Mouse (Mus musculus) limb, embryonic 13.5 days (tissue): ENCODE data around the gene Filip1l. TPM values are rescaled to one million over a fixed set of nuclear protein-coding genes. Genes with fewer than 3 reads are reported as not detected.

Experiments used
- ATAC-seq: fragments of 200-750 bp; cut with Nextera tagmentation; 2 replicates; pipeline ENCODE4 v1.8.0; 2017; ENCODE audit warnings: low read depth, moderate number of reproducible peaks, moderate TSS enrichment; ENCODE audit not compliant: low FRiP score
- H3K27ac ChIP-seq: fragments of 300-500 bp; sonication (generic); 2 replicates; pipeline ENCODE4 v1.5.1; 2015; ENCODE audit warnings: inconsistent platforms, mild to moderate bottlenecking, moderate library complexity
- H3K27me3 ChIP-seq: fragments of 300-500 bp; sonication (generic); 2 replicates; pipeline ENCODE4 v1.6.1; 2015; ENCODE audit warnings: mild to moderate bottlenecking, inconsistent platforms
- H3K36me3 ChIP-seq: fragments of 300-500 bp; sonication (generic); 2 replicates; pipeline ENCODE4 v1.6.1; 2015; ENCODE audit warnings: inconsistent platforms, mild to moderate bottlenecking, moderate library complexity
- H3K4me1 ChIP-seq: fragments of 300-500 bp; sonication (generic); 2 replicates; pipeline ENCODE4 v1.6.1; 2015; ENCODE audit warnings: inconsistent platforms
- H3K4me2 ChIP-seq: fragments of 300-500 bp; sonication (generic); replicated peaks from 2 replicates; pipeline ENCODE4 v1.6.1; 2015; ENCODE audit warnings: inconsistent platforms, mild to moderate bottlenecking, moderate library complexity
- H3K4me3 ChIP-seq: fragments of 300-500 bp; sonication (generic); 2 replicates; pipeline ENCODE4 v1.5.1; 2015; ENCODE audit warnings: moderate library complexity, mild to moderate bottlenecking, inconsistent platforms
- H3K9ac ChIP-seq: fragments of 300-500 bp; sonication (generic); 2 replicates; pipeline ENCODE4 v1.6.1; 2015; ENCODE audit warnings: mild to moderate bottlenecking, inconsistent platforms
- H3K9me3 ChIP-seq: fragments of 300-500 bp; sonication (generic); 2 replicates; pipeline ENCODE4 v1.6.1; 2016; ENCODE audit warnings: inconsistent platforms
- WGBS: fragments of 180-500 bp; shearing (Covaris S2); methylation state at CpG from one replicate; pipeline ENCODE4 v1.1.7; 2015; 5-methylcytosine and 5-hydroxymethylcytosine counted together
- polyA plus RNA-seq: library from polyadenylated mRNA; unstranded; fragments of >200 nt; fragmentation: Nextera tagmentation; extraction: Ambion mirVana; gene quantifications from 2 replicates; pipeline ENCODE4 v1.2.1, GENCODE M21; 2015

Filip1l gene
- polyA plus RNA-seq, 1 experiment from 2014 or later = 37.3 TPM

DNA sequence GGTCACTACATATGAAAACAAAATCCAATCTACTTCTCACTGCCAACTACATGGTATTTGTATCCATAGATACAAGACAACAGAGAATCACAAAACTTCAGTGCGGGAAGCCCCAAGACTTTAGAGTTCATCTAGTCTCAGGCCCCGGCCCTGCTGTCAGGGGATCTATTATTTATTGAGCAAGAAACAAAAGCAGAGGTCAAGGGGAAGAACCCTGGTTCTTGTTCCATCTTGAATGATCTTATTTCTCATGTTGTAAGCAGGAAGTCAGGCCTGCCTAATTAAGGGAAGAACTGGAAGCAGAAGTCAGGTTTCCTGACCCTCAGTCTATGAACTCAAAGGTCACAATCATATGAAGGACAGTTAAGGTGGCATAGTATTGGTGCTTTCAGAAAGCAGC is 149.3 kb downstream of the Filip1l start:
- ATAC-seq = no peak
- no peak overlapping the region for H3K27ac ChIP-seq
- 50% methylated on average over 2 of the region's 2 CpGs for WGBS
- H3K4me1 ChIP-seq = peaks cover 5% of the 10 kb centered on the region; the same call in 1 of the 2 replicates
- H3K9me3 ChIP-seq = no peaks in the 10 kb centered on the region
- H3K4me2 ChIP-seq = no peak overlapping the region
- no peak overlapping the region for H3K4me3 ChIP-seq
- no peaks in the 10 kb centered on the region for H3K36me3 ChIP-seq
- H3K27me3 ChIP-seq = no peaks in the 10 kb centered on the region
- no peak overlapping the region for H3K9ac ChIP-seq

DNA sequence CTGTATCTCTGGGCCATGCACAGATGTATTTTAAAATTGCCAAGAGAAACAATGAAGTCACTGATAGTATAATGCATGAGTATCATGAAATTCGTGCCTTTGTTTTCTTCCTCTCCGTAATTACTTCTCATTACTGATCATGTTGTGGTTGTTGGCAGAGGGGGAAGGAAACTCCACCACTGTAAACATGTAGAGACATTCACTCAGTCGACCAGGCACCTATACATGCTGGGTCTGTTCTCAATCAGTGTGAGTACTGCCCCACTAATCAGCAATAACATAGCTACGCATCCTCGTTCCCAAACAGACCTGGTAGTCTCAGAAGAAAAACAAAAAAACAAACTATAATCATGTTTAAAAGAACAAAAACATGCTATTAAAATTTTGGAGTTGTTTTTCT is 149.9 kb downstream of the Filip1l start:
- Histone ChIP-seq H3K9ac (no peak overlapping the region), H3K4me1 (peaks cover 5% of the 10 kb centered on the region; the same call in 1 of the 2 replicates), H3K36me3 (no peaks in the 10 kb centered on the region), H3K9me3 (no peaks in the 10 kb centered on the region), H3K4me3 (no peak overlapping the region), H3K27me3 (no peaks in the 10 kb centered on the region), H3K4me2 (no peak overlapping the region), H3K27ac (no peak overlapping the region)
- WGBS = 47% methylated on average over 5 of the region's 5 CpGs
- ATAC-seq = no peak

DNA sequence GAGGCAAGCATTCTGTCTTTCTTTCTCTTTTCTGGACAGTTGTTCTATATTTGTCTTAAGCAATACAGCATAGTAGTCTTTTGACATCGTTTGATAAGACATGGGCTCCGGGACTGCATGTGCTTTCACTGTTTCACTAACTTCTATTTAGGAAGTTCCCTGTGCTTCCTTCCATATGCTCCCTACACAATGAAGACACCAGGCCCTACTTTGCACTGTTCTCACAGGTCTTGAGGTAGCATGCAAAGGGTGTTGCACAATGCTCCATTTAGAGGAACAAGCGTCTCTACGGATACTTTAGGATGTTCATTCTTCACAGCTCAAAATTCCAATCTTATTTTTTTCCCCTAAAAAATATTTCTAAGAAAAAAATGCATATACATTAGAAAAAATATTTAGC is 151.8 kb downstream of the Filip1l start:
- no peaks in the 10 kb centered on the region for H3K27me3 ChIP-seq
- no peak overlapping the region for H3K9ac ChIP-seq
- WGBS = 86% methylated on average over 4 of the region's 4 CpGs
- H3K9me3 ChIP-seq = no peaks in the 10 kb centered on the region
- H3K27ac ChIP-seq = no peak overlapping the region
- no peaks in the 10 kb centered on the region for H3K36me3 ChIP-seq
- H3K4me2 ChIP-seq = no peak overlapping the region
- H3K4me3 ChIP-seq = no peak overlapping the region
- ATAC-seq = no peak
- peaks cover 5% of the 10 kb centered on the region; the same call in 1 of the 2 replicates for H3K4me1 ChIP-seq

DNA sequence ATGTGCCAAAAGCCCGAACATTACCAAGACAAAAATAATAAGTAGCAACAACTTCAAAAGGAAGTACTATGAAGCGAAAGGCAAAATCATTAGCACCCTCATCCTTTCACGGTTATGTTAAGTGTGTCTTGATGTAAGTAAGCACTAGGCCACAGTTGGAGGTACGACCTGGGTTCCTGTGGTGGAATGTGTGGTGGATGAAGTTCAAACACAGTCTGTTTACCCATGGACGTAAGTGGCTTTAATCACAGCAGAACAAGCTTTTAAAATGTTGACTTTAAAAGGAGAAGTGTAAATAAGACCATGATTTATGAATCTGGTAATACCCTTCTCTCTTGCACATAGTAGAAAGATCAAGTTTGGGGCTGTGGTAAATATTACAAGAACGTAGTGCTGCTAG is 153.2 kb downstream of the Filip1l start:
- Histone ChIP-seq H3K27ac (no peak overlapping the region), H3K9me3 (no peaks in the 10 kb centered on the region), H3K36me3 (no peaks in the 10 kb centered on the region), H3K4me1 (peaks cover 2% of the 10 kb centered on the region; the same call in 1 of the 2 replicates), H3K4me3 (no peak overlapping the region), H3K9ac (no peak overlapping the region), H3K27me3 (no peaks in the 10 kb centered on the region), H3K4me2 (no peak overlapping the region)
- ATAC-seq = no peak
- WGBS = 57% methylated on average over 6 of the region's 6 CpGs

DNA sequence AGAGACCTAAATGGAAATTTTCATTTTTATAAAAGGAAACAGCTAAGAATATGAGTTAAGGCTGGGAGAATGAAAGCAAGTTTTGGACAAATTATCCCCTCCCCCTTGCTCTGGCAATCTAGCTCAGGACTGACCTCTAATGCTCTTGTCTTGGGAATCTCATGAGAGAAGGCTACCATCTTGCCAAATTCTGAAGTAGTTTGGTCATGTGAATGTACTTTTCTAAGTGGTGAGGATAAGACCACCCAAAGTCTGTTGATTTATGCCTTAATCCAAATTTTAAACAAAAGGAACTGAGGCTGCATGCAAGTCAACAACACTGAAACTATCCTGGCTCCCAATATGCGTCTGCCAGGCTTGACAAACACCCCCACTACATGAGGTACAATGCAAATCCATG is 155.5 kb downstream of the Filip1l start:
- 97% methylated on average over 1 of the region's 1 CpGs for WGBS
- Histone ChIP-seq H3K4me3 (no peak overlapping the region), H3K4me1 (no peaks in the 10 kb centered on the region), H3K9me3 (no peaks in the 10 kb centered on the region), H3K36me3 (no peaks in the 10 kb centered on the region), H3K27ac (no peak overlapping the region), H3K4me2 (no peak overlapping the region), H3K9ac (no peak overlapping the region), H3K27me3 (no peaks in the 10 kb centered on the region)
- ATAC-seq = no peak

DNA sequence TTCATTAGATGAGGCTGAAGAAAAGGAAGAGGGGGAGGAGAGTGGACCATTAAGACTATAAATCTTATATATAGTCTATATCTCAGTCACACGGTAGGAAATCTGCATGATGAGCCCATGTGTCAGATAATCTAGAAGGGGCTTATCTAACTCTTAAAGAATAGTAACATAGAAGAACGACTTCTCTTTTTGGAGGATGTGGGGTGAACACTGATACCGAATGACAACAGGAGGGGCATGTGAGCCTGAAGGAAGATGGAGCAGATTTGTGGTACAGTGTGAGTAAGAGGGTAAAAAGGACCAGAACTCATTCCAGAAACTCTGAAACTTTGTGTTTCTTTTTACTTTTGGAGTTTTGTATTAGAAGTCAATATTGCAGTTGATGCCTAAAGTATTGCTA is 156.2 kb downstream of the Filip1l start:
- Histone ChIP-seq H3K36me3 (no peaks in the 10 kb centered on the region), H3K27ac (no peak overlapping the region), H3K9me3 (no peaks in the 10 kb centered on the region), H3K4me1 (no peaks in the 10 kb centered on the region), H3K27me3 (no peaks in the 10 kb centered on the region), H3K9ac (no peak overlapping the region), H3K4me2 (no peak overlapping the region), H3K4me3 (no peak overlapping the region)
- ATAC-seq = no peak
- 89% methylated on average over 3 of the region's 3 CpGs for WGBS

DNA sequence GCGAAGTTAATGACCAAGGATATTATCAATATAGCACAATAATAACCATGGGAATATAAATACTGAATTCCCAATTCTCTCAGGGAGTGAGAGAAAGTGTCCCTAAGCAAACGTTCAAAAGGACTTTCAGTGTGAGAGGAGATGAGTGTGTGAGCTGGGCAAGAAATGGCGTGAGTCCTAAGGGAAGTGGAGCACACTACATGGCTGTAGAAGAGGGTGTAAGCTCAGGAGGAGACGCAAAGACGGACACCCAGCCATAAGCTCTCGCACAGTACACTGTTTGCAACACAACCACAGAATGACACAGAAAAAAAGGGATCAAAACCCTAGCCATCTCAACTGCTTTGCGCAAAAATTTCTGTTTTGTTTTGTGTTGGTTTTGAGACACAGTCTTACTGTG is 160.7 kb downstream of the Filip1l start:
- Histone ChIP-seq H3K36me3 (no peaks in the 10 kb centered on the region), H3K27me3 (no peaks in the 10 kb centered on the region), H3K4me2 (no peak overlapping the region), H3K9ac (no peak overlapping the region), H3K4me3 (no peak overlapping the region), H3K27ac (no peak overlapping the region), H3K9me3 (no peaks in the 10 kb centered on the region), H3K4me1 (no peaks in the 10 kb centered on the region)
- 81% methylated on average over 7 of the region's 7 CpGs for WGBS
- ATAC-seq = no peak

DNA sequence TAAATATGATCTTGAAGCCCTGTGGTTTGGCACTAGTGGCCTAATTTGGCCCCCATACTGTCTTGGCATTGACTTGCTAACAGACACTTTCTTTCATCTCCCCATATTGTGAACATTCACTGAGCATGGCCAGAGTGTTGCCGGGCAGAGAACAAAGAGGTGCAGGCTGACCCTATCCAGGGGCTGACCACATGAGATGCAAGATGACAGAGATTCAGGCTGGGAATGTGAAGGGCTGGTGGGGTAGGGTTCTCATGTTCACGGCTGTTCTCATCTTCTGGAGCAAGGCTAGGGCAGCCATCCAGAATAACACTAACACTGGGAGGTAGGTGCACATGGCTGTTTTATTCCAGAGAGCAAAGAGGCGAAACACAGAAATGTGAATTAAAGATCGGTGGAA is 161.5 kb downstream of the Filip1l start:
- no peak for ATAC-seq
- H3K4me1 ChIP-seq = no peaks in the 10 kb centered on the region

DNA sequence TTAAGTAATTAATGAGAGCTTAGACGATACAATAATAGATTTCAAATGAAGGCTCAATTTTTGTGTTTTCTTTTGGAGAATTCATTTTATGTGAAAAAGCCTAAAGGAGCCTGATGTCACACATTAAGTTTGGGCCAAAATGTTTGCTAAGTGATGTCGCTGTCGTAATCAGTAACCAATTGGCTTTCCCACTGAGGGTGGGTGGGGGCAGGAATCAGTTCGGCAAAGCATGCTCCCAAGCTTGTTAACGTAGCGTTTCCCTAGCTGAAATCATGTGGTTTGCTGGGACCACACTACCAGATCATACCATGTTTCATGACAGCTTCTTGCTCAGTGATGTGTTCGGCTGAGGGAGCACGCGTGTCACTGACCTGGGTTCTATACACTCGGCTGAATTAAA is 162.7 kb downstream of the Filip1l start:
- WGBS = 69% methylated on average over 10 of the region's 10 CpGs
- no peaks in the 10 kb centered on the region for H3K36me3 ChIP-seq
- no peak overlapping the region for H3K9ac ChIP-seq
- no peak overlapping the region for H3K4me3 ChIP-seq
- H3K4me1 ChIP-seq = no peaks in the 10 kb centered on the region
- no peak for ATAC-seq
- H3K27me3 ChIP-seq = no peaks in the 10 kb centered on the region
- H3K4me2 ChIP-seq = no peak overlapping the region
- no peak overlapping the region for H3K27ac ChIP-seq
- H3K9me3 ChIP-seq = no peaks in the 10 kb centered on the region

More for the DNA sequence above, 161.5 kb downstream of the Filip1l start:
- Histone ChIP-seq H3K9ac (no peak overlapping the region), H3K9me3 (no peaks in the 10 kb centered on the region), H3K4me3 (no peak overlapping the region), H3K36me3 (no peaks in the 10 kb centered on the region), H3K27me3 (no peaks in the 10 kb centered on the region), H3K4me2 (no peak overlapping the region), H3K27ac (no peak overlapping the region)
- 72% methylated on average over 4 of the region's 4 CpGs for WGBS

DNA sequence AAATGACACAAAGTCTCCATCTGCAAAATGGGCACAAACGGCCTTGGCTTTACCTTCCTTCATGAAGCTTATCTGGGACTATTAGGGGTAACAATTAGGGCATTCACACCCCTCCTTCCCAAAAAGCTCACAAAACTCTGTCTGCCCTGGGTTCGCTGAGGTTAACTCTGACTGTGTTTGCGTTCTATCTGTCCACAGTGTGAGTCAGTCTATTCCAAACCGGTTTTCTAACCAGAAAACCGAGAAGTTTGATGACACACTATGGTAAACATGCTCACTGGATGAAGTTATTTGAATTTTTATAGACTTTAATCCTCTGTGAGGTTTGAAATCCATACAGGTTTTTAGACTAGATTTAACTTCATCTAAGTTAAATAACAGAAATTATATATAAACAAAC is 172.2 kb downstream of the Filip1l start:
- no peak overlapping the region for H3K4me2 ChIP-seq
- WGBS = 74% methylated on average over 5 of the region's 5 CpGs

DNA sequence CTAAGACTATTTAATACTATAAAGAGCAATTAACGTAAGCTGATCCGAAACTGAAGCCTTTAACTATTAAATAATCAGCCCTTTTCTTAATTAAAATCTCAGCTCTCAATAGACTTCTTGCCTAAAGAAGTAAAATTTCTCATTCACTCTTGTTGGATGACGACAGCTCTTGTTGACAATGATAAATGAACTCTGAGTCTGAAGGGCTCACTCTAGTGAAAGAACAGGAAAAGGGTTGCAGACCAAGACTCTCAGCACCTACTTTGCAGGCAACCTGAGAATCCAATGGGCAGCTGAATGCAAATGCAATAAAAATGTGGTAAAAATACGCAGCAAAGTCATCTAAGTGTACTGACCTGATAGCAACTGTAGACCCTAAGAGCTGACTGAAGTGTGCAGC is 172.6 kb downstream of the Filip1l start:
- no peak for ATAC-seq
- peaks cover 17% of the 10 kb centered on the region; the same call in 1 of the 2 replicates for H3K4me1 ChIP-seq
- no peaks in the 10 kb centered on the region for H3K36me3 ChIP-seq
- no peak overlapping the region for H3K4me2 ChIP-seq
- H3K27me3 ChIP-seq = no peaks in the 10 kb centered on the region
- 62% methylated on average over 4 of the region's 4 CpGs for WGBS
- H3K9me3 ChIP-seq = no peaks in the 10 kb centered on the region
- no peak overlapping the region for H3K4me3 ChIP-seq
- no peak overlapping the region for H3K9ac ChIP-seq
- H3K27ac ChIP-seq = no peak overlapping the region

More for the DNA sequence above, 172.2 kb downstream of the Filip1l start:
- no peak overlapping the region for H3K27ac ChIP-seq
- ATAC-seq = no peak
- H3K4me1 ChIP-seq = peaks cover 17% of the 10 kb centered on the region; the same call in 1 of the 2 replicates
- H3K27me3 ChIP-seq = no peaks in the 10 kb centered on the region
- H3K9me3 ChIP-seq = no peaks in the 10 kb centered on the region
- H3K36me3 ChIP-seq = no peaks in the 10 kb centered on the region
- H3K9ac ChIP-seq = no peak overlapping the region
- H3K4me3 ChIP-seq = no peak overlapping the region

DNA sequence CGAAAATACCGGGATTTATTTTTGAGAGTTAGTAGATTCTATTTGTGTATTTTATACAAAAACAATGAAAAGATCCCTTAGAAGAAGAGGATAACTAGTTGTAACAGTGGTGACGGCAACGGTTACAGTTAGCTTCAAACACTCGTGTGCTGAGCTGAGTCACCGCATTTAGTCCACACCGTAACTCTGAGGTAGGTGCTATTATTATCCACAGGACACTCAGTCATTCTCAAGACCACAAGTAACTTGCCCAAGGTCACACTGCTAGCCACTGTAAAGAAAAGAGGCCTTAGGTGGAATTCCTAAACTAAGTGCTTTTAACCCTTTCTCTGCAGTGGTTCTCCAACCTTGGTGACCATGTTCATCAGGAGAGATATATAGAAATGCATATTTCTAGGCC is 174.0 kb downstream of the Filip1l start:
- no peak overlapping the region for H3K27ac ChIP-seq
- H3K4me1 ChIP-seq = peaks cover 27% of the 10 kb centered on the region
- H3K9me3 ChIP-seq = no peaks in the 10 kb centered on the region
- no peaks in the 10 kb centered on the region for H3K27me3 ChIP-seq
- no peak for ATAC-seq
- H3K36me3 ChIP-seq = no peaks in the 10 kb centered on the region
- H3K4me2 ChIP-seq = no peak overlapping the region
- no peak overlapping the region for H3K9ac ChIP-seq
- 85% methylated on average over 7 of the region's 7 CpGs for WGBS
- H3K4me3 ChIP-seq = no peak overlapping the region

DNA sequence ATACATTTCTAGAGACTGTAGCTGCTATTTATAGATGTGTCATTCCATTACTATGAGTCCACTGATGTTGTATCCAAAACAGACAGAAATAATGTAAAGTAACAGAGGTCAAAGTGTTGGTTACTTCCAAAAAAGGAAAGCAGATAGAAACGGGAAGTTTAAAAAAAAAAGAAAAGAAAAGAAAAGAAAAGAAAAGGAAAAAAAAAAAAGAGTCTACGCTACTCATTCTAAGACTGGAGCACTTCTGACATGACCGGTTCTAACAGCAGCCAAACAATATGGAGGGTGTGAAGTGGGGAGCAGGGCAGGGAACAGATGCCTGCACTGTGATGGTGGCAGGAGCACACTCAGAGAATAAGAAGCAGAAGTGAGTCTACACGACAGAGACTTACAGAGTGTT is 175.6 kb downstream of the Filip1l start:
- H3K4me2 ChIP-seq = no peak overlapping the region
- ATAC-seq = no peak
- H3K9me3 ChIP-seq = no peaks in the 10 kb centered on the region
- no peaks in the 10 kb centered on the region for H3K27me3 ChIP-seq
- no peak overlapping the region for H3K27ac ChIP-seq
- peaks cover 37% of the 10 kb centered on the region for H3K4me1 ChIP-seq
- 68% methylated on average over 4 of the region's 4 CpGs for WGBS
- H3K9ac ChIP-seq = no peak overlapping the region
- H3K4me3 ChIP-seq = no peak overlapping the region
- no peaks in the 10 kb centered on the region for H3K36me3 ChIP-seq
